Mouse (Mus musculus): Measurements from ENCODE around the gene Banp. TPM values are rescaled to one million over a fixed set of nuclear protein-coding genes. Genes with fewer than 3 reads are reported as not detected.

Banp gene
- total RNA-seq (2017), result 46.5 and 88.3 TPM in 2 replicates

GRCm38 (mm10) chr8:121949222-121949800, at the start of gene Banp:
Gene Banp, plus strand, starts transcription at chr8:121949750.
- no peak for ATAC-seq (ENCODE audit: extremely low read depth, insufficient number of reproducible peaks, low FRiP score, poor library complexity, severe bottlenecking)

GRCm38 (mm10) chr8:121901498-121902236, 47.9 kb upstream of the Banp start:
- ATAC-seq (ENCODE audit: extremely low read depth, insufficient number of reproducible peaks, low FRiP score, poor library complexity, severe bottlenecking), result no peak

- no peak for ATAC-seq (ENCODE audit: extremely low read depth, insufficient number of reproducible peaks, low FRiP score, poor library complexity, severe bottlenecking)
Measured at GRCm38 (mm10) chr8:121903977-121904376, 45.6 kb upstream of the Banp start.

- ATAC-seq (ENCODE audit: extremely low read depth, insufficient number of reproducible peaks, low FRiP score, poor library complexity, severe bottlenecking), result no peak
Measured at GRCm38 (mm10) chr8:121904999-121905398, 44.6 kb upstream of the Banp start.

GRCm38 (mm10) chr8:121905420-121905819, 44.1 kb upstream of the Banp start:
- ATAC-seq (ENCODE audit: extremely low read depth, insufficient number of reproducible peaks, low FRiP score, poor library complexity, severe bottlenecking), result no peak

GRCm38 (mm10) chr8:121905864-121906263, 43.7 kb upstream of the Banp start:
- ATAC-seq (ENCODE audit: extremely low read depth, insufficient number of reproducible peaks, low FRiP score, poor library complexity, severe bottlenecking), result no peak

- no peak; the same call in 1 of the 2 replicates for ATAC-seq (ENCODE audit: extremely low read depth, insufficient number of reproducible peaks, low FRiP score, poor library complexity, severe bottlenecking)
Measured at GRCm38 (mm10) chr8:121906542-121907512, 42.7 kb upstream of the Banp start.

- ATAC-seq (ENCODE audit: extremely low read depth, insufficient number of reproducible peaks, low FRiP score, poor library complexity, severe bottlenecking), result peak; percentile 83
Measured at GRCm38 (mm10) chr8:121907587-121908248, 41.8 kb upstream of the Banp start, which contains the start of gene Slc7a5. Gene Slc7a5, minus strand, starts transcription at chr8:121907694.

- ATAC-seq (ENCODE audit: extremely low read depth, insufficient number of reproducible peaks, low FRiP score, poor library complexity, severe bottlenecking), result no peak
Measured at GRCm38 (mm10) chr8:121908378-121909147, 41.0 kb upstream of the Banp start.

GRCm38 (mm10) chr8:121909148-121909541, 40.4 kb upstream of the Banp start:
- no peak for ATAC-seq (ENCODE audit: extremely low read depth, insufficient number of reproducible peaks, low FRiP score, poor library complexity, severe bottlenecking)

GRCm38 (mm10) chr8:121909663-121910062, 39.9 kb upstream of the Banp start:
- no peak for ATAC-seq (ENCODE audit: extremely low read depth, insufficient number of reproducible peaks, low FRiP score, poor library complexity, severe bottlenecking)

GRCm38 (mm10) chr8:121911400-121911799, 38.1 kb upstream of the Banp start:
- no peak for ATAC-seq (ENCODE audit: extremely low read depth, insufficient number of reproducible peaks, low FRiP score, poor library complexity, severe bottlenecking)

- ATAC-seq (ENCODE audit: extremely low read depth, insufficient number of reproducible peaks, low FRiP score, poor library complexity, severe bottlenecking), result no peak
Measured at GRCm38 (mm10) chr8:121911987-121912386, 37.6 kb upstream of the Banp start.

GRCm38 (mm10) chr8:121912831-121913230, 36.7 kb upstream of the Banp start:
- ATAC-seq (ENCODE audit: extremely low read depth, insufficient number of reproducible peaks, low FRiP score, poor library complexity, severe bottlenecking), result no peak

- ATAC-seq (ENCODE audit: extremely low read depth, insufficient number of reproducible peaks, low FRiP score, poor library complexity, severe bottlenecking), result no peak
Measured at GRCm38 (mm10) chr8:121913378-121913777, 36.2 kb upstream of the Banp start.

GRCm38 (mm10) chr8:121919158-121919557, 30.4 kb upstream of the Banp start:
- no peak for ATAC-seq (ENCODE audit: extremely low read depth, insufficient number of reproducible peaks, low FRiP score, poor library complexity, severe bottlenecking)

GRCm38 (mm10) chr8:121919731-121920130, 29.8 kb upstream of the Banp start:
- ATAC-seq (ENCODE audit: extremely low read depth, insufficient number of reproducible peaks, low FRiP score, poor library complexity, severe bottlenecking), result no peak

GRCm38 (mm10) chr8:121921582-121921981, 28.0 kb upstream of the Banp start:
- no peak for ATAC-seq (ENCODE audit: extremely low read depth, insufficient number of reproducible peaks, low FRiP score, poor library complexity, severe bottlenecking)

All from neutrophil, adult 5-6 weeks (primary cell).